Mouse (Mus musculus) thymus, adult 2 months (tissue): ENCODE measurements around the gene Gm10382.

Experiments
- CTCF ChIP-seq: fragments of 200-500 bp; IDR thresholded peaks from 2 replicates; pipeline ENCODE4 v1.5.1; 2012; ENCODE audit warnings: mild to moderate bottlenecking, control low read depth, low read length, moderate library complexity, borderline replicate concordance; ENCODE audit not compliant: control insufficient read depth, poor library complexity, insufficient read depth; ENCODE audit errors: extremely low read depth
- POLR2A ChIP-seq: fragments of 200-500 bp; IDR thresholded peaks from 2 replicates; pipeline ENCODE4 v1.6.1; 2012; ENCODE audit warnings: mild to moderate bottlenecking, low read length, control low read depth, moderate library complexity; ENCODE audit not compliant: control insufficient read depth, poor library complexity, insufficient read depth; ENCODE audit errors: extremely low read depth

DNA sequence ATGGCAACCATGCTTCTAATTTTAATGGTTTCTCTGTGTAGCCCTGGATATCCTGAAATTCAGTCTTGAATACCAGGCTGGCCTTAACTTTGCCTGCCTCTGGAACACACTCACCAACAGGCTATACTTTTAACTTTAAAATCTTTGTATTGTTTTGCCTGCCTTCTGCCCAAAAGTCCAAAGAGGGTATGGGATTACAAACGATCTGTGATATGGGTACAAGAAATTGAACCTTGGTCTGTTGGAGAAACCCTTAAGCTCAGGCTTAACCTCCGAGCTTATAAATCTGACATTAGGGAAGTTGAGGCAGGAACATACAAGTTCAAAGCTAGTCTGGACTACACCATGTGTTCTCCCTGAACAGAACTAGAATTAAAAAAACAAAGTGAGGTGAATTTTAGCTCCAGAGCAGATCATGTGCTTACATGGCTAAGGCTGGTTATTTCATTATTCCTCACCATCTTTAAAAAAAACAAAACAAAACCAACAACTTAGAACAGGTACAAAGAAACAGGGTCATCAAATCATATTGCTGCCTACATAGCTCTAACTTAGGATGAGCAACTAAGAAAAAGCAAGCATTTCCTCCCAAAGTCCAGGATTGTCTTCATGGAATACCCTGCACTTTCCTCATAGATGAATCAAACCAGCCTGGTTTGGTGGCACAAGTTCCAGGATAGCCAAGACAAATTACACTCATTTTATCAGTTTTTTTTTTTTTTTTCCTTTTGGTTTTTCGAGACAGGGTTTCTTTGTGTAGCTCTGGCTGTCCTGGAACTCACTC is 5.3 kb upstream of the Gm10382 start:
- TF ChIP-seq CTCF (no peak), POLR2A (no peak)
